Mouse (Mus musculus) testis, adult 2 months (tissue): ENCODE measurements around the gene Rfk. TPM values are rescaled to one million over a fixed set of nuclear protein-coding genes. Genes with fewer than 3 reads are reported as not detected.

Experiments used
- H3K27ac ChIP-seq: fragments of 200-500 bp; 2 replicates; pipeline ENCODE4 v1.5.1; 2012; ENCODE audit warnings: low read depth, low read length; ENCODE audit not compliant: control insufficient read depth, insufficient read depth
- H3K27me3 ChIP-seq: fragments of 200-500 bp; 2 replicates; pipeline ENCODE4 v1.6.1; 2012; ENCODE audit warnings: mild to moderate bottlenecking, low read length, moderate library complexity; ENCODE audit not compliant: control insufficient read depth, insufficient read depth
- H3K36me3 ChIP-seq: fragments of 200-500 bp; 2 replicates; pipeline ENCODE4 v1.6.1; 2012; ENCODE audit warnings: mild to moderate bottlenecking, low read length; ENCODE audit not compliant: control insufficient read depth, insufficient read depth
- H3K4me1 ChIP-seq: fragments of 200-500 bp; 2 replicates; pipeline ENCODE4 v1.6.1; 2012; ENCODE audit warnings: low read length; ENCODE audit not compliant: control insufficient read depth, insufficient read depth
- H3K4me3 ChIP-seq: fragments of 200-500 bp; 2 replicates; pipeline ENCODE4 v1.5.1; 2012; ENCODE audit warnings: low read depth, mild to moderate bottlenecking, low read length, moderate library complexity, mixed read lengths; ENCODE audit not compliant: control insufficient read depth
- CTCF ChIP-seq: fragments of 200-500 bp; IDR thresholded peaks from 2 replicates; pipeline ENCODE4 v1.5.1; 2012; ENCODE audit warnings: low read depth, mild to moderate bottlenecking, inconsistent platforms, low read length, moderate library complexity; ENCODE audit not compliant: control insufficient read depth, insufficient read depth, insufficient replicate concordance
- POLR2A ChIP-seq: fragments of 200-500 bp; IDR thresholded peaks from 2 replicates; pipeline ENCODE4 v1.6.1; 2012; ENCODE audit warnings: low read depth, mild to moderate bottlenecking, inconsistent platforms, low read length, moderate library complexity; ENCODE audit not compliant: control insufficient read depth
- polyA plus RNA-seq: library from polyadenylated mRNA; depleted of rRNA; stranded (reverse); fragments of >200 nt; gene quantifications from 2 replicates; pipeline ENCODE4 v1.2.3, GENCODE M21; 2012; rRNA removed

The Rfk gene
- polyA plus RNA-seq, 1 experiment = 18.6 TPM

- H3K4me3 ChIP-seq = no peak overlapping the region
- no peak overlapping the region for H3K27ac ChIP-seq
- H3K27me3 ChIP-seq = no peaks in the 10 kb centered on the region
- no peaks in the 10 kb centered on the region for H3K4me1 ChIP-seq
- H3K36me3 ChIP-seq = no peaks in the 10 kb centered on the region
- TF ChIP-seq POLR2A (no peak), CTCF (no peak)
Observed at GRCm38 (mm10) chr19:17427824-17428560, 34.1 kb downstream of the Rfk start.

GRCm38 (mm10) chr19:17428561-17428914, 34.7 kb downstream of the Rfk start:
- Histone ChIP-seq H3K27ac (no peak overlapping the region), H3K27me3 (no peaks in the 10 kb centered on the region), H3K4me1 (peaks cover 3% of the 10 kb centered on the region), H3K36me3 (no peaks in the 10 kb centered on the region), H3K4me3 (no peak overlapping the region)
- no peak for TF ChIP-seq POLR2A
- TF ChIP-seq CTCF = no peak

GRCm38 (mm10) chr19:17436651-17437050, 42.8 kb downstream of the Rfk start:
- H3K4me1 ChIP-seq = peaks cover 7% of the 10 kb centered on the region
- no peaks in the 10 kb centered on the region for H3K27me3 ChIP-seq
- TF ChIP-seq CTCF (no peak), POLR2A (no peak)
- no peak overlapping the region for H3K27ac ChIP-seq
- no peaks in the 10 kb centered on the region for H3K36me3 ChIP-seq
- no peak overlapping the region for H3K4me3 ChIP-seq

- no peak overlapping the region for H3K27ac ChIP-seq
- H3K4me1 ChIP-seq = 0 out of 2 replicates have a peak, but pooled peaks cover 2% of the 10 kb centered on the region
- H3K36me3 ChIP-seq = no peaks in the 10 kb centered on the region
- no peaks in the 10 kb centered on the region for H3K27me3 ChIP-seq
- TF ChIP-seq POLR2A = no peak
- TF ChIP-seq CTCF = no peak
- H3K4me3 ChIP-seq = no peak overlapping the region
Observed at GRCm38 (mm10) chr19:17439476-17440189, 45.8 kb downstream of the Rfk start.

- TF ChIP-seq CTCF (no peak), POLR2A (no peak)
- no peak overlapping the region for H3K27ac ChIP-seq
- no peaks in the 10 kb centered on the region for H3K4me1 ChIP-seq
- no peaks in the 10 kb centered on the region for H3K27me3 ChIP-seq
- no peak overlapping the region for H3K4me3 ChIP-seq
- no peaks in the 10 kb centered on the region for H3K36me3 ChIP-seq
Observed at GRCm38 (mm10) chr19:17443581-17443980, 49.7 kb downstream of the Rfk start.

Other genes with a start within 250 kb of the Rfk start
- gene Gcnt1, start 21.2 kb upstream of the Rfk start, polyA plus RNA-seq = 0.23 and 0.31 TPM in 2 replicates